Mouse (Mus musculus) heart, embryonic 16.5 days (tissue): ENCODE measurements around the gene Cplane1. TPM values are rescaled to one million over a fixed set of nuclear protein-coding genes. Genes with fewer than 3 reads are reported as not detected.

Experiments
- ATAC-seq: fragments of 200-750 bp; cut with Nextera tagmentation; replicated peaks from 2 replicates; pipeline ENCODE4 v1.8.0; 2017; ENCODE audit warnings: moderate number of reproducible peaks; ENCODE audit not compliant: insufficient read depth, low FRiP score; ENCODE audit errors: extremely low read depth
- H3K27ac ChIP-seq: fragments of 300-500 bp; sonication (generic); 2 replicates; pipeline ENCODE4 v1.5.1; 2014; ENCODE audit warnings: mild to moderate bottlenecking, low read length, control low read depth, moderate library complexity
- H3K27me3 ChIP-seq: fragments of 300-500 bp; sonication (generic); 2 replicates; pipeline ENCODE4 v1.6.1; 2014; ENCODE audit warnings: low read length, mixed read lengths; ENCODE audit not compliant: control insufficient read depth, insufficient read depth
- H3K36me3 ChIP-seq: fragments of 300-500 bp; sonication (generic); 2 replicates; pipeline ENCODE4 v1.6.1; 2014; ENCODE audit not compliant: control insufficient read depth, insufficient read depth
- H3K4me1 ChIP-seq: fragments of 300-500 bp; sonication (generic); 2 replicates; pipeline ENCODE4 v1.6.1; 2014; ENCODE audit warnings: low read length, mixed read lengths; ENCODE audit not compliant: control insufficient read depth, insufficient read depth
- H3K4me2 ChIP-seq: fragments of 300-500 bp; sonication (generic); 2 replicates; pipeline ENCODE4 v1.6.1; 2014; ENCODE audit warnings: low read depth, mild to moderate bottlenecking, control low read depth, low read length
- H3K4me3 ChIP-seq: fragments of 300-500 bp; sonication (generic); 2 replicates; pipeline ENCODE4 v1.5.1; 2014; ENCODE audit warnings: mild to moderate bottlenecking, control low read depth, low read length
- H3K9ac ChIP-seq: fragments of 300-500 bp; sonication (generic); 2 replicates; pipeline ENCODE4 v1.6.1; 2014; ENCODE audit warnings: low read length, control low read depth
- H3K9me3 ChIP-seq: fragments of 300-500 bp; sonication (generic); replicated peaks from 2 replicates; pipeline ENCODE4 v1.6.1; 2016; ENCODE audit warnings: low read length; ENCODE audit not compliant: control insufficient read depth
- WGBS: fragments of 180-500 bp; shearing (Covaris S2); extraction: QIAGEN DNeasy Blood & Tissue Kit; methylation state at CpG from one replicate; pipeline ENCODE4 v1.1.7; 2014; 5-methylcytosine and 5-hydroxymethylcytosine counted together
- polyA plus RNA-seq: library from polyadenylated mRNA; unstranded; fragments of >200 nt; fragmentation: Nextera tagmentation; extraction: Ambion mirVana; gene quantifications from 2 replicates; pipeline ENCODE4 v1.2.1, GENCODE M21; 2015

The Cplane1 gene
- polyA plus RNA-seq, 1 experiment from 2014 or later = 5.4 TPM

GRCm38 (mm10) chr15:8319191-8319590, 150.3 kb downstream of the Cplane1 start:
- no peaks in the 10 kb centered on the region for H3K9me3 ChIP-seq
- H3K36me3 ChIP-seq = peaks cover 37% of the 10 kb centered on the region
- 95% methylated on average over 5 of the region's 5 CpGs for WGBS
- no peaks in the 10 kb centered on the region for H3K27me3 ChIP-seq
- no peaks in the 10 kb centered on the region for H3K4me1 ChIP-seq
- H3K27ac ChIP-seq = no peak overlapping the region
- no peak for ATAC-seq
- no peak overlapping the region for H3K9ac ChIP-seq
- no peak overlapping the region for H3K4me3 ChIP-seq
- H3K4me2 ChIP-seq = no peak overlapping the region

Other genes starting within 250 kb of the Cplane1 start
- 37.5 and 37.9 TPM in 2 replicates for gene Wdr70, start 69.9 kb upstream of the Cplane1 start, polyA plus RNA-seq
- 9.4 and 10.1 TPM in 2 replicates for gene Nup155, start 59.8 kb upstream of the Cplane1 start, polyA plus RNA-seq